Mouse (Mus musculus) ovary, postnatal 10 days (tissue): ENCODE data around the gene Wiz.
A peak's percentile ranks its signal among the peaks of the same experiment; 100 is the strongest.

Experiments
- DNase-seq: peaks from one replicate; pipeline ENCODE4 v3.0.0; 2022; ENCODE audit warnings: low spot score

The Wiz gene

GRCm38 (mm10) chr17:32349037-32349732, 40.1 kb downstream of the Wiz start:
- no peak for DNase-seq

- DNase-seq = no peak
These were observed 40.8 kb downstream of the Wiz start for GRCm38 (mm10) chr17:32348406-32348805.

- no peak for DNase-seq
These were observed 48.1 kb downstream of the Wiz start for GRCm38 (mm10) chr17:32341102-32341501.

GRCm38 (mm10) chr17:32340110-32340509, 49.1 kb downstream of the Wiz start:
- DNase-seq = no peak

- DNase-seq = no peak
These were observed 53.4 kb downstream of the Wiz start for GRCm38 (mm10) chr17:32335869-32336268.

GRCm38 (mm10) chr17:32334921-32335320, 54.3 kb downstream of the Wiz start:
- DNase-seq = no peak

- no peak for DNase-seq
These were observed 55.5 kb downstream of the Wiz start for GRCm38 (mm10) chr17:32333675-32334303.

GRCm38 (mm10) chr17:32327501-32327900, 61.7 kb downstream of the Wiz start:
- DNase-seq = no peak

GRCm38 (mm10) chr17:32322809-32323208, 66.4 kb downstream of the Wiz start:
- no peak for DNase-seq

GRCm38 (mm10) chr17:32321836-32322235, 67.4 kb downstream of the Wiz start:
- no peak for DNase-seq

GRCm38 (mm10) chr17:32321390-32321734, 67.9 kb downstream of the Wiz start:
- DNase-seq = no peak

- peak; percentile 82 for DNase-seq
These were observed 68.4 kb downstream of the Wiz start, which contains the start of gene Akap8 for GRCm38 (mm10) chr17:32320597-32321389. Akap8 (minus strand) TSS chr17:32321238.

GRCm38 (mm10) chr17:32319950-32320349, 69.3 kb downstream of the Wiz start:
- DNase-seq = no peak

GRCm38 (mm10) chr17:32317708-32318107, 71.5 kb downstream of the Wiz start:
- no peak for DNase-seq

GRCm38 (mm10) chr17:32317032-32317431, 72.2 kb downstream of the Wiz start:
- DNase-seq = no peak

- no peak for DNase-seq
These were observed 73.7 kb downstream of the Wiz start for GRCm38 (mm10) chr17:32315560-32315959.

- no peak for DNase-seq
These were observed 75.3 kb downstream of the Wiz start for GRCm38 (mm10) chr17:32313892-32314291.

- no peak for DNase-seq
These were observed 76.4 kb downstream of the Wiz start for GRCm38 (mm10) chr17:32312801-32313200.

- no peak for DNase-seq
These were observed 81.3 kb downstream of the Wiz start for GRCm38 (mm10) chr17:32307963-32308362.
